Mouse (Mus musculus) stomach, embryonic 15.5 days (tissue): Measurements from ENCODE around the gene Cdrt4. TPM values are rescaled to one million over a fixed set of nuclear protein-coding genes. Genes with fewer than 3 reads are reported as not detected.

Source experiments
- ATAC-seq: fragments of 200-750 bp; cut with Nextera tagmentation; 2 replicates; pipeline ENCODE4 v1.8.0; 2017; ENCODE audit warnings: low read depth, moderate number of reproducible peaks, moderate TSS enrichment; ENCODE audit not compliant: insufficient read depth, low FRiP score
- H3K27ac ChIP-seq: fragments of 300-500 bp; sonication (generic); 2 replicates; pipeline ENCODE4 v1.5.1; 2015; ENCODE audit warnings: mild to moderate bottlenecking, inconsistent platforms
- H3K27me3 ChIP-seq: fragments of 300-500 bp; sonication (generic); replicated peaks from 2 replicates; pipeline ENCODE4 v1.6.1; 2015; ENCODE audit warnings: inconsistent platforms
- H3K36me3 ChIP-seq: fragments of 300-500 bp; sonication (generic); 2 replicates; pipeline ENCODE4 v1.6.1; 2015; ENCODE audit warnings: inconsistent platforms
- H3K4me1 ChIP-seq: fragments of 300-500 bp; sonication (generic); 2 replicates; pipeline ENCODE4 v1.6.1; 2015; ENCODE audit warnings: inconsistent platforms
- H3K4me2 ChIP-seq: fragments of 300-500 bp; sonication (generic); 2 replicates; pipeline ENCODE4 v1.6.1; 2015; ENCODE audit warnings: mild to moderate bottlenecking, inconsistent platforms
- H3K4me3 ChIP-seq: fragments of 300-500 bp; sonication (generic); replicated peaks from 2 replicates; pipeline ENCODE4 v1.5.1; 2015; ENCODE audit warnings: inconsistent platforms
- H3K9ac ChIP-seq: fragments of 300-500 bp; sonication (generic); 2 replicates; pipeline ENCODE4 v1.6.1; 2015; ENCODE audit warnings: inconsistent platforms
- H3K9me3 ChIP-seq: fragments of 300-500 bp; sonication (generic); 2 replicates; pipeline ENCODE4 v1.6.1; 2016; ENCODE audit warnings: inconsistent platforms
- WGBS: fragments of 180-500 bp; shearing (Covaris S2); methylation state at CpG from one replicate; pipeline ENCODE4 v1.1.7; 2015; 5-methylcytosine and 5-hydroxymethylcytosine counted together
- polyA plus RNA-seq: library from polyadenylated mRNA; unstranded; fragments of >200 nt; fragmentation: Nextera tagmentation; extraction: Ambion mirVana; gene quantifications from 2 replicates; pipeline ENCODE4 v1.2.1, GENCODE M21; 2015

The Cdrt4 gene
- polyA plus RNA-seq, 1 experiment from 2014 or later, result 0.19 TPM

DNA sequence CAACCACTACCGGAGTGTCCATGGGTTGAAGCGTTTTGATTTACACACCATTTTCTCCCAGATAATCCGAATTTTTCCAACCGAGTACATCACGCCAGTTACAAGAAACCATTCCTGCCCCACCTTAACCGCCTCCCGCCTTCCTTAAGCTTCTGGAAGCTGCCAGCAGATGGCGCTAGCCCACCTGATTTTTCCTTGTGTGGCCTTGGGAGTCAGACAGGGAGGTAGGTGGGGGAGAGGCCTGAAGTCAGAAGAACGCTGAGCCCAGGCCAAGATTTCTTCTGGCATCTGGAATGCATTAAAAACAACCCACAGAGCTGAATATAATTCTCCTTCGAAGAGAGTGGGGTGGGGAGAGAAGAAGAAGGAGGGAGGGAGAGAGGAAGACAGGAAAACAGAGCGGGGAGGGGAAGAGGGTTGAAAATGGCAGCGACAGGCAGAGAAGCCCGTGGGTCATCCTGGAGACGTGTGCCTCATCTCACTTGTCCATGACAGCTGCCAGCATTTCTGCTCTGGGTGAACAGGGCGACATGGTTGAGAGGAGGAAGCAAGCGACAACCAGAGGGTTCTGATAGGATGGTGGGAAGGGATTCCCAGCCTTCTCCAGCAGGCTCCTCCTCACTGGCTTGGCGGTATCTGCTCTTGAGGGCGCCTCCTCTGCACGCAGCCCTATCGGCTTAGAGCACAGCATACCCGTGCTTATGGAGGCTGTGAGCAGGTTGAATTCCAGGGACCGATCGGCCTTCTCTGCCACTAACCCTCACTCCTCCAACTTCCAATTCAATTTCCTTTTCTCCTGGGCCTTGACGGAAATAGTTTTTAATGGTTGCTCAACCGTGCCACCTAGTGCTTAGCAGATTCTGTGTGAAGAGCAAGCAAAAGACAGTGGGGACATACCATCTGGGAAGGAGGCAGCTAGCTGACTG is 29.7 kb upstream of the Cdrt4 start:
- no peak overlapping the region for H3K9ac ChIP-seq
- H3K36me3 ChIP-seq, result no peaks in the 10 kb centered on the region
- no peaks in the 10 kb centered on the region for H3K9me3 ChIP-seq
- peak overlapping the region; percentile 22 for H3K4me3 ChIP-seq
- H3K4me1 ChIP-seq, result 0 out of 2 replicates have a peak, but pooled peaks cover 6% of the 10 kb centered on the region
- peak overlapping the region; percentile 52 for H3K4me2 ChIP-seq
- peak; percentile 82 for ATAC-seq
- no peaks in the 10 kb centered on the region for H3K27me3 ChIP-seq
- 15% methylated on average over 25 of the region's 25 CpGs for WGBS
- H3K27ac ChIP-seq, result peak overlapping the region; percentile 92

DNA sequence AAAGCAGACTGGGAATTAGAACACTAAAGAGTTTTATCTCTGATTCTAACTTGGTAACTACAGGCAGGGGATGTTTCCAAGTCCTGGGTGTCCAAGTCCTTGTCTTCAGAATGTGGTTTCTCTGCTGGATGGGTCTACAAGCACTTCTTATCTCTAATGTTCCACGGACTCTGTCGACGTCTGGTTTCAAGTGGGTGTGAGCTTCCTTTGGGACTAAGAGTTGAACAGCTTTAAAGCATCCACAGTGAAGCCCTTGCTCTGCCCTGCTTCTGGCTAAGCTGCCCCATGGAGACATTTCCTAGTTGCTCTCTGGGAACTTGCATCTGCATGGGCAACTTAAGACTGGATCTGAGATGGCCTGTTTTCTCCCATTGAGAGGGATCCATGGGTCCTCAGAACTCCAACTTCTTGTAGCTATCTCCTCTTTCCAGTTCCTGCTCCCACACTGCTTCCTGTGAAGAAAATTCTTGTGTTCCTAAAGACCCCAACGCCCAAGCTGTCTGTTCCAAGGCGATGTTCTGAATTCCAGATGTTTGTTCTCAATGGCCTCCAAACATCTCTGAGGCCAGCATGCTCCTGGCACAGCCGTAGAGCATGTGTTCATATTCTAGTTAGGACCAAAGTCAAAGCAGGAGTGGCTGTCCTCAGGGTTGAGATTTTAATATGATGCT is 26.8 kb upstream of the Cdrt4 start:
- 54% methylated on average over 6 of the region's 6 CpGs for WGBS
- no peak for ATAC-seq

DNA sequence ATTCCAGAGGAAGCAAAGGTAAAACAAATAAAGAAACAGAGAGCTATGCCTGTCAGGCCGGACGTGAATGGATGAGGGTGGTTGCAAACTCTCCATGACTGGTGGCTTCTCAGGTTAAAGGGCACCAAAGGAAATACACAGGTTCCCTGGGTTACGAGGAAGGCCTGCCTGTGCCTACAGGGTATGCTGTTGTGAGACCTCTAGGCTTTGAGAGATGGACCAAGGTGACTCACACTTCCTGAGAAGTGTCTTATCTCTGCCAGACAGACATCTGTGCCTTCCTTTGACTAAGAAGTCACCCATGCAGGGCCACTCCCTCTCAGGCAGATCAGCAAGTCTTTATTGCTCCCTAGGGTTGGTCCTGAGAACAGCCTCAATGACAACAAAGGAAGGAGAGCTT is 21.2 kb upstream of the Cdrt4 start:
- peak; percentile 80 for ATAC-seq
- H3K36me3 ChIP-seq, result no peaks in the 10 kb centered on the region
- H3K27ac ChIP-seq, result no peak overlapping the region
- H3K27me3 ChIP-seq, result no peaks in the 10 kb centered on the region
- H3K4me3 ChIP-seq, result no peak overlapping the region
- H3K4me1 ChIP-seq, result no peaks in the 10 kb centered on the region
- no peak overlapping the region for H3K9ac ChIP-seq
- no peaks in the 10 kb centered on the region for H3K9me3 ChIP-seq
- no peak overlapping the region for H3K4me2 ChIP-seq
- 37% methylated on average over 3 of the region's 3 CpGs for WGBS

More for the DNA sequence above, 26.8 kb upstream of the Cdrt4 start:
- H3K27me3 ChIP-seq, result no peaks in the 10 kb centered on the region
- 0 out of 2 replicates have a peak, but pooled peaks cover 6% of the 10 kb centered on the region for H3K4me1 ChIP-seq
- no peaks in the 10 kb centered on the region for H3K36me3 ChIP-seq
- H3K4me2 ChIP-seq, result no peak overlapping the region
- H3K9ac ChIP-seq, result no peak overlapping the region
- H3K4me3 ChIP-seq, result no peak overlapping the region
- H3K9me3 ChIP-seq, result no peaks in the 10 kb centered on the region
- H3K27ac ChIP-seq, result no peak overlapping the region

DNA sequence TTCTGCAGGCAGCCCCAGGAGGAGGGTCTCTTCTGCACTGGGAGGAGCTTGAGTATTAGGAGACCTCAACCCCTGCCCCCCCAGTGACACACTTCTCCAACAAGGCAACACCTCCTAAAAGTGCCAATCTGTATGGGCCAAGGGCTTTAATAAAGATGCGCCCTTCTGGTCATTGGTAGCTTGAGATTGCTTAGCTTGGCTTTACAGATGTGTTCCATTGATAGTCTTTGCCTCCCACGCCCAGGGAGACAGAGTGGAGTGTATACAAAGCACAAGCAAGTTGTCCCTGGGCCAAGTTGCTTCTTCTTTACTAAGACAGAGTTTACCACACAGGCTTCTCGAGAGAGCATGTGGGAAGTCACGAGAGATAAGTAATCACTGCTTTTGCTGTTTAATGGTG is 20.4 kb upstream of the Cdrt4 start:
- no peak for ATAC-seq
- H3K9me3 ChIP-seq, result no peaks in the 10 kb centered on the region
- WGBS, result 62% methylated on average over 4 of the region's 4 CpGs
- no peaks in the 10 kb centered on the region for H3K36me3 ChIP-seq
- no peak overlapping the region for H3K9ac ChIP-seq
- H3K4me3 ChIP-seq, result no peak overlapping the region
- H3K4me1 ChIP-seq, result no peaks in the 10 kb centered on the region
- no peak overlapping the region for H3K27ac ChIP-seq
- H3K4me2 ChIP-seq, result no peak overlapping the region
- H3K27me3 ChIP-seq, result no peaks in the 10 kb centered on the region

DNA sequence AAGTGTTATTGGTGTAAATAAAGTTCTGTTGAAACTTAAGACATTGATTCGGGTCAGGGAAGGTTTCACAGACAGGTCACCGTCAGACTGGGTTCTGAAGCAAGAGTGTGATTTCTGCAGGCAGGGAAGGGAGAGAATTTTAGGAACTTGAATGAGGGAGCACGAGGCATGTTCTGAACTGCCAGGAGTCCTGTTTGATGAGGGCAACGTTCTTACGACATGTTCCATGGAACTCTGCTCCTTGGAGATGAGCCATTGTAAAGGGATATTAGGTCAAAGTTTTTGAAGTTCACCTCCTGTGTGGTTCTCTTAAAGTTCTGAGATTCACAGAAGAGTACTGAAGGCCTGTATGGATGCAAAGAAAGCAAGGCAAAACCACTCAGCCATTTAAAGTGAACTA is 19.9 kb upstream of the Cdrt4 start:
- 72% methylated on average over 5 of the region's 5 CpGs for WGBS
- Histone ChIP-seq H3K4me2 (no peak overlapping the region), H3K9ac (no peak overlapping the region)

DNA sequence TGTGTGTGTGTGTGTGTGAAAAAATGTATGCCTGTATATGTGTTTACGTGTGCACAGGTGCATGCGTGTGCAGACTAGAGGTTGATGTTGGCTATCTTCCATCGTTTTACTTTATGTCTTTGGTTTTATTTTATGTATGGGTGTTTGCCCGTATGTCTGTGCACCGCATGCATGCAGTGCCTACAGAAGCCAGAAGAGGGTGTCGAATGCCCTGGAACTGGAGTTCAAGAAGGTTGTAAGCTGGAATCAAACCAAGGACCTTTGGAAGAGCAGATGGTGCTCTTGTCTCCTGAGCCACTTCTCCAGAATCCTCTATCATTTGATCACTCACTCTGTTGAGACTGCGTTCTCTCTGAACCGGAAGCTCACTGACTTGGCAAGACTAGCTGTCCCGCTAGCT is 17.9 kb upstream of the Cdrt4 start:
- H3K4me2 ChIP-seq, result no peak overlapping the region
- no peak overlapping the region for H3K27ac ChIP-seq
- H3K9me3 ChIP-seq, result no peaks in the 10 kb centered on the region
- no peaks in the 10 kb centered on the region for H3K4me1 ChIP-seq
- H3K4me3 ChIP-seq, result no peak overlapping the region
- no peak for ATAC-seq
- H3K9ac ChIP-seq, result no peak overlapping the region
- no peaks in the 10 kb centered on the region for H3K36me3 ChIP-seq
- 90% methylated on average over 9 of the region's 9 CpGs for WGBS
- H3K27me3 ChIP-seq, result no peaks in the 10 kb centered on the region

More for the DNA sequence above, 19.9 kb upstream of the Cdrt4 start:
- no peak overlapping the region for H3K4me3 ChIP-seq
- no peaks in the 10 kb centered on the region for H3K4me1 ChIP-seq
- H3K27me3 ChIP-seq, result no peaks in the 10 kb centered on the region
- H3K36me3 ChIP-seq, result no peaks in the 10 kb centered on the region
- no peak for ATAC-seq
- no peaks in the 10 kb centered on the region for H3K9me3 ChIP-seq
- H3K27ac ChIP-seq, result no peak overlapping the region

DNA sequence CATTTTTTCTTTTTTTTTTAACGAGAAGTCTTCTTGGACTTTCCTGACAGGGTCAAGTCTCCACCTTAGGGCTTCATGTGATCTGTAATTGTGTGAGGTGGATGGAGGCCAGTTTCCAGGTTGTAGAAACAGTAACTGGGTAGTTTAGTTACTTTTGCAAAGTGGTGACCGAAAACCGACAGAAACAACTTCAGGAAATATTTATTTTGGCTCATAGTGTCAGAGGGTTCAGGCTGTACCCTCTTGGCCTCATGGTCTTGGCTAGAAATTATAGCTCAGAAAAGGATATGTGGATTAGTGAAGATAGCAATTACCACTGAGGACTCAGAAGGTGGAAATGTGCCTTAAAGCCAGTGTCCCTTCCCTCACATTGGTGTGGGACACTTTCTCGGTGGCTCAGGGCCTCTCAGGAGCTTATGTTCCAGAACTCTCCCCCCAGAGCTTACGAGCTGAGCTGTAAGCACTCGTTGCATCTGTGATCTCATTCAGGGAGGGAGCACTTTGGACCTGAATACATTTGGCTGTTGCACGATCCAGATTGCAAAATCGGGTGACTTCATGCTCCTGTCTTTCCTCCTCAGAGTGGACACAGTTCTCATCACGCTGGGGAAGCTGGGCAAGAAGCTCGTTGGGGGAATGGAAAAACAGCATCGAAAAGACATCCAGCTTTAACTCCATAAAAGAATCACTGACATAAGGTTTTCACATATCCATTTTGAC is 16.0 kb upstream of the Cdrt4 start:
- WGBS, result 81% methylated on average over 11 of the region's 11 CpGs
- H3K27ac ChIP-seq, result no peak overlapping the region
- H3K36me3 ChIP-seq, result no peaks in the 10 kb centered on the region
- H3K27me3 ChIP-seq, result no peaks in the 10 kb centered on the region
- no peak for ATAC-seq
- H3K4me2 ChIP-seq, result no peak overlapping the region
- no peak overlapping the region for H3K4me3 ChIP-seq
- no peaks in the 10 kb centered on the region for H3K9me3 ChIP-seq
- H3K4me1 ChIP-seq, result no peaks in the 10 kb centered on the region
- no peak overlapping the region for H3K9ac ChIP-seq

DNA sequence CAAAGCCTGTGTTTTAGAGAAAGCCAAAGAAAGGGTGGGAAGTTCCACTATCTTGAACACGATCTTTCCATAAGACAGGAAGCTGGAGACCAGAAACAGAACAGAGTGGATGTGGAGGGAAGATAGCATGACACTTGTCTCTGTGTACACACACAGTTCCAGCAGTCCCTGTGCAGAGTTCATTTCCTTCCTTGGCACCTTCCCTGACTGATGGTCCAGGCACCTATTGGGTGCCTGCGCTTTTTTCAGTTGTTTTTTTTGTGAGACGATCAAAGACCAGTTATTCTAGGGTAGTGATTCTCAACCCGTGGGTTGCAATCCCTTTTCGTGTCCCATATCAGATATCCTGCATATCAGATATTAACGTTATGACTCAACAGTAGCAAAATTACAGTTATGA is 13.0 kb upstream of the Cdrt4 start:
- Histone ChIP-seq H3K4me3 (no peak overlapping the region), H3K9ac (no peak overlapping the region), H3K27ac (no peak overlapping the region), H3K4me2 (no peak overlapping the region), H3K27me3 (no peaks in the 10 kb centered on the region), H3K36me3 (no peaks in the 10 kb centered on the region), H3K9me3 (no peaks in the 10 kb centered on the region), H3K4me1 (no peaks in the 10 kb centered on the region)
- WGBS, result 72% methylated on average over 6 of the region's 6 CpGs
- no peak for ATAC-seq

DNA sequence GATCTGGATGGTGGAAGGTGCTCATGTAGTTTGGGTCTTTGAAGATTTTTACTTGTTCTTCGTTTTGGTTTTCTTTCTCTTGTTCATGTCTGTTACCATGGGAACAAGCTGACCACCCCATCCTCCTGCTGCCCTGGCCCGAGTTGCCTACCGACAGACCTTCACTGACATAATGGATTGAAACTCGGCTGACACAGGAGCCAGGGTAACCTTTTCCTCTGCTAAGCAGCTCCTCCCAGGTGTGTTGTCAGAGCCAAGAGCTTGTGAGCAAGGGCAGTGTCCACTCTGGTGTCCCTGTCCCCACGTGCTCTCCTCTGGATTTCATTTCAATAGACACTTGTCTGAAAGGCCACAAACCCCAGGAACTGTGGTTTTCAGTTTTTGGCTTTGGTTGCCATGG is 12.1 kb upstream of the Cdrt4 start:
- no peaks in the 10 kb centered on the region for H3K4me1 ChIP-seq
- no peaks in the 10 kb centered on the region for H3K27me3 ChIP-seq
- no peaks in the 10 kb centered on the region for H3K9me3 ChIP-seq
- H3K9ac ChIP-seq, result no peak overlapping the region
- no peak overlapping the region for H3K27ac ChIP-seq
- WGBS, result 64% methylated on average over 5 of the region's 5 CpGs
- ATAC-seq, result no peak
- H3K4me3 ChIP-seq, result no peak overlapping the region
- H3K4me2 ChIP-seq, result no peak overlapping the region
- no peaks in the 10 kb centered on the region for H3K36me3 ChIP-seq

DNA sequence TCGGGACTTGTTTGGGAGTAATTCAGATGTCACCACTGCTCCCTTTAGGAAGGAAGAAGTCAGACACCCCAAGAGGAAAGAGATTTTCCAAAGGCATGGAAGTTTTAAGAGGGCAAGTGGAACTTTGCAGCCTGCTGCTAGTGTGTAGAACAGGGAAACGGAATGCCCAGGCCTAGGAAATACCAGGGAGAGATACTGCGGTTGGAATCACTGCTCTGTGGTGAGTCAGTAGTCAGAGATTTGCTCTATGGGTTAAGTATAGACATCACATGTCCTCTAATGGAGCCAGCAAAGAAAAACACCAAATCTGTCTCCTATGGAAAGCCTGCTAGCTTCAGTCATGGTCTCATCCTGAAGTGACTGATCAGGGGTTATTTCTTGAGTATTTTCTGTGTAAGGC is 10.8 kb upstream of the Cdrt4 start:
- H3K36me3 ChIP-seq, result no peaks in the 10 kb centered on the region
- ATAC-seq, result no peak
- no peak overlapping the region for H3K4me2 ChIP-seq
- H3K9ac ChIP-seq, result no peak overlapping the region
- no peak overlapping the region for H3K4me3 ChIP-seq
- H3K27me3 ChIP-seq, result no peaks in the 10 kb centered on the region
- H3K9me3 ChIP-seq, result no peaks in the 10 kb centered on the region
- no peaks in the 10 kb centered on the region for H3K4me1 ChIP-seq
- no peak overlapping the region for H3K27ac ChIP-seq
- WGBS, result 82% methylated on average over 3 of the region's 3 CpGs

DNA sequence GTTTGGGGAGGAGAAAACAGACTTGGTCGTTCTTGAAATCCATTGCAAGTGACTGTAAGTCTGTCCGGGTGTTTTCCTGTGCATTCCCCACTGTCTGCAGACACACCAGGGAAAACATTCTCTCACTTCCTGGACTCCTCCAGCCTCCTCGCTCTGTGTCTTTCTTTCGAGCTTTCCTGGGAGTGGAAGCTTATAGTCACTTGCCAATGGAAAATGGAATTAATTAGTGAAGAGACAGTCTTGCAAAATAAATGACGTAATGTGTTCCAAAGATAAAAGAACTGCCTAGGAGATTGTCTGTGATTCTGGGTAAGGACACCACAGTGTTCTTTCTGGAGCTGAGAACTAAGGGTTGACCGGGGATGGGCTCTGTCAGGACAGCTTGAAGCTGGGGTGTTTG is 7.5 kb upstream of the Cdrt4 start:
- no peak overlapping the region for H3K9ac ChIP-seq
- H3K9me3 ChIP-seq, result no peaks in the 10 kb centered on the region
- H3K4me2 ChIP-seq, result no peak overlapping the region
- no peak overlapping the region for H3K27ac ChIP-seq
- no peaks in the 10 kb centered on the region for H3K27me3 ChIP-seq
- ATAC-seq, result no peak
- 71% methylated on average over 6 of the region's 6 CpGs for WGBS
- no peaks in the 10 kb centered on the region for H3K4me1 ChIP-seq
- H3K36me3 ChIP-seq, result no peaks in the 10 kb centered on the region
- no peak overlapping the region for H3K4me3 ChIP-seq

DNA sequence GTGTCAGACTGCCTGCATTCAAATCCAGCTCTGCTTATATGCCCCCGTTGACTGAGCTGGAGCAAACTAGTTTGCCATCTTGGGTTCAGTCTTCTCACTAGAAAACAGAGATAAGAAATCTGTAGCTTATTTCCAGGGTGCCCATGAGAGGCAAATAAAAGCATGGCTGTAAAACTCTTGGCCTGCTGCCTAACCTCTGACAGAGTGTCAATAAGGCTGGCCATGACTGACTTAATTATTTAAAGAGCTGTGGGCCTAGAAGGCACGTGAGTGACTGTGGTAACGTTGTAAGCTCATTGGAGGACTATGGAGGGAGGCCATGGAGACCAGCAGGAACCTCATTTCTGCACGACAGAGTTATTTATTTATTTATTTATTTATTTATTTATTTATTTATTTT is 5.5 kb upstream of the Cdrt4 start:
- ATAC-seq, result 0 out of 2 replicates have a peak, but pooled peaks have one; percentile 43
- WGBS, result 61% methylated on average over 4 of the region's 4 CpGs

More for the DNA sequence above, 5.5 kb upstream of the Cdrt4 start:
- Histone ChIP-seq H3K4me2 (no peak overlapping the region), H3K4me1 (no peaks in the 10 kb centered on the region), H3K27me3 (no peaks in the 10 kb centered on the region), H3K36me3 (no peaks in the 10 kb centered on the region), H3K4me3 (no peak overlapping the region), H3K9me3 (no peaks in the 10 kb centered on the region), H3K27ac (no peak overlapping the region), H3K9ac (no peak overlapping the region)
